Comparison of ENCODE assay signal across 1 mouse cellular context in genomic region chr4:132529344-132529743, GRCm38 (mm10).
TF ChIP-seq lines count a peak whose summit lies in the region.

No protein-coding gene starts in this region.

TF ChIP-seq in MEL, 35 proteins besides CTCF, POLR2A, EP300 and RAD21:
- TF ChIP-seq E2F4 (IDR thresholded peaks at IDR 0.05; ENCODE audit: borderline replicate concordance, low read depth, low read length) = no peak
- TF ChIP-seq KAT2A (conservative IDR thresholded peaks at IDR 0.05; ENCODE audit: low read depth, low read length) = no peak; the same call in 1 of the 2 replicates
- TF ChIP-seq MEF2A (IDR thresholded peaks at IDR 0.05; ENCODE audit: extremely low read depth, insufficient replicate concordance, low read depth, low read length, poor library complexity, severe bottlenecking) = peak; percentile 75; the same call in 1 of the 2 replicates
- peak; percentile 56; the same call in 1 of the 2 replicates for TF ChIP-seq CHD1 (IDR thresholded peaks at IDR 0.05; ENCODE audit: low read depth, low read length)
- TF ChIP-seq MYC (IDR thresholded peaks at IDR 0.05; ENCODE audit: low read depth, low read length) = no peak
- TF ChIP-seq SMC3 (IDR thresholded peaks at IDR 0.05; ENCODE audit: low read depth, low read length) = no peak
- TF ChIP-seq JUND (IDR thresholded peaks at IDR 0.05; ENCODE audit: low read depth, low read length) = 0 out of 2 replicates have a peak, but pooled peaks have one; percentile 13
- TF ChIP-seq TAL1 (IDR thresholded peaks at IDR 0.05; ENCODE audit: low read length) = no peak
- TF ChIP-seq UBTF (IDR thresholded peaks at IDR 0.05; ENCODE audit: borderline replicate concordance, insufficient read depth, low read depth, low read length) = no peak
- peak; percentile 55; the same call in 1 of the 2 replicates for TF ChIP-seq POLR2AphosphoS2 (IDR thresholded peaks at IDR 0.05; ENCODE audit: low read length)
- no peak for TF ChIP-seq ZNF384 (IDR thresholded peaks at IDR 0.05; ENCODE audit: low read depth, low read length)
- peak; percentile 31; the same call in 1 of the 2 replicates for TF ChIP-seq BHLHE40 (IDR thresholded peaks at IDR 0.05; ENCODE audit: borderline replicate concordance, low read depth, low read length)
- no peak for TF ChIP-seq NRF1 (IDR thresholded peaks at IDR 0.05; ENCODE audit: insufficient read depth, low read depth, low read length, poor library complexity, severe bottlenecking)
- no peak for TF ChIP-seq USF1 (IDR thresholded peaks at IDR 0.05; ENCODE audit: low read depth, low read length)
- peak; percentile 34; the same call in 1 of the 2 replicates for TF ChIP-seq MXI1 (IDR thresholded peaks at IDR 0.05; ENCODE audit: low read depth, low read length)
- peak; percentile 79 for TF ChIP-seq RCOR1 (IDR thresholded peaks at IDR 0.05; ENCODE audit: low read depth, low read length)
- TF ChIP-seq NELFE (IDR thresholded peaks at IDR 0.05; ENCODE audit: low read depth, low read length) = no peak
- TF ChIP-seq ELF1 (IDR thresholded peaks at IDR 0.05; ENCODE audit: low read depth, low read length) = 0 out of 2 replicates have a peak, but pooled peaks have one; percentile 22
- TF ChIP-seq GATA1 (IDR thresholded peaks at IDR 0.05; ENCODE audit: low read depth, low read length) = no peak
- TF ChIP-seq MAZ (IDR thresholded peaks at IDR 0.05; ENCODE audit: low read depth, low read length) = no peak; the same call in 1 of the 2 replicates
- TF ChIP-seq CHD2 (IDR thresholded peaks at IDR 0.05; ENCODE audit: low read length) = no peak
- TF ChIP-seq MAFK (IDR thresholded peaks at IDR 0.05; ENCODE audit: borderline replicate concordance, low read depth, low read length) = peak; percentile 93
- TF ChIP-seq GABPA (IDR thresholded peaks at IDR 0.05; ENCODE audit: low read depth, low read length) = peak; percentile 96
- peak; percentile 64 for TF ChIP-seq TCF12 (IDR thresholded peaks at IDR 0.05; ENCODE audit: low read depth, low read length)
- TF ChIP-seq ETS1 (IDR thresholded peaks at IDR 0.05; ENCODE audit: low read depth, low read length) = peak; percentile 89
- TF ChIP-seq TBP (IDR thresholded peaks at IDR 0.05; ENCODE audit: low read depth, low read length) = peak; percentile 25; the same call in 1 of the 2 replicates
- no peak for TF ChIP-seq USF2 (IDR thresholded peaks at IDR 0.05; ENCODE audit: borderline replicate concordance in 1 of 2, insufficient read depth in 1 of 2, low read depth in 1 of 2, low read length in 2 of 2)
- no peak for TF ChIP-seq MAX (IDR thresholded peaks at IDR 0.05; ENCODE audit: low read length)
- peak; percentile 42; the same call in 1 of the 2 replicates for TF ChIP-seq HCFC1 (IDR thresholded peaks at IDR 0.05; ENCODE audit: low read depth, low read length)
- peak; percentile 39; the same call in 1 of the 2 replicates for TF ChIP-seq ZMIZ1 (IDR thresholded peaks at IDR 0.05; ENCODE audit: low read depth, low read length)
- TF ChIP-seq MYB (IDR thresholded peaks at IDR 0.05; ENCODE audit: low read depth, low read length) = no peak
- peak; percentile 69; the same call in 1 of the 2 replicates for TF ChIP-seq SIN3A (IDR thresholded peaks at IDR 0.05; ENCODE audit: low read length)
- TF ChIP-seq POLR2AphosphoS5 (IDR thresholded peaks at IDR 0.05; ENCODE audit: borderline replicate concordance, low read depth, low read length) = no peak
- TF ChIP-seq ZC3H11A (IDR thresholded peaks at IDR 0.05; ENCODE audit: low read depth, low read length) = no peak
- no peak for TF ChIP-seq ZKSCAN1 (IDR thresholded peaks at IDR 0.05; ENCODE audit: low read depth, low read length)
